Mouse (Mus musculus) limb, embryonic 14.5 days (tissue): ENCODE measurements around the gene Atxn1. TPM values are rescaled to one million over a fixed set of nuclear protein-coding genes. Genes with fewer than 3 reads are reported as not detected.

Experiments
- ATAC-seq: fragments of 200-750 bp; cut with Nextera tagmentation; 2 replicates; pipeline ENCODE4 v1.8.0; 2017; ENCODE audit warnings: low read depth, moderate number of reproducible peaks, moderate TSS enrichment; ENCODE audit not compliant: low FRiP score
- DNase-seq: peaks from one replicate; pipeline ENCODE4 v3.0.0-alpha.2; 2015; ENCODE audit warnings: low spot score
- H3K27ac ChIP-seq: fragments of 300-500 bp; sonication (generic); replicated peaks from 2 replicates; pipeline ENCODE4 v1.5.1; 2014; ENCODE audit warnings: low read depth, mild to moderate bottlenecking, low read length, moderate library complexity, mixed read lengths
- H3K27me3 ChIP-seq: fragments of 300-500 bp; sonication (generic); 2 replicates; pipeline ENCODE4 v1.6.1; 2014; ENCODE audit warnings: low read length, mixed read lengths; ENCODE audit not compliant: control insufficient read depth, insufficient read depth
- H3K36me3 ChIP-seq: fragments of 300-500 bp; sonication (generic); 2 replicates; pipeline ENCODE4 v1.6.1; 2014; ENCODE audit warnings: mild to moderate bottlenecking, low read length, moderate library complexity, mixed read lengths; ENCODE audit not compliant: control insufficient read depth, insufficient read depth
- H3K4me1 ChIP-seq: fragments of 300-500 bp; sonication (generic); 2 replicates; pipeline ENCODE4 v1.6.1; 2014; ENCODE audit warnings: antibody characterized with exemption, low read length, mixed read lengths; ENCODE audit not compliant: control insufficient read depth, insufficient read depth
- H3K4me2 ChIP-seq: fragments of 300-500 bp; sonication (generic); replicated peaks from 2 replicates; pipeline ENCODE4 v1.6.1; 2014; ENCODE audit warnings: low read depth, mild to moderate bottlenecking, low read length, moderate library complexity; ENCODE audit not compliant: severe bottlenecking
- H3K4me3 ChIP-seq: fragments of 300-500 bp; sonication (generic); replicated peaks from 2 replicates; pipeline ENCODE4 v1.5.1; 2014; ENCODE audit warnings: low read length
- H3K9ac ChIP-seq: fragments of 300-500 bp; sonication (generic); 2 replicates; pipeline ENCODE4 v1.6.1; 2014; ENCODE audit warnings: mild to moderate bottlenecking, low read depth, low read length, moderate library complexity; ENCODE audit not compliant: severe bottlenecking
- H3K9me3 ChIP-seq: fragments of 300-500 bp; sonication (generic); 2 replicates; pipeline ENCODE4 v1.6.1; 2016; ENCODE audit warnings: low read length; ENCODE audit not compliant: control insufficient read depth
- POLR2A ChIP-seq: fragments of 200-500 bp; IDR thresholded peaks from 2 replicates; pipeline ENCODE4 v1.8.0; 2012; ENCODE audit warnings: inconsistent platforms, mild to moderate bottlenecking, moderate library complexity, borderline replicate concordance; ENCODE audit not compliant: insufficient read depth, insufficient read length; ENCODE audit errors: extremely low read depth
- WGBS: fragments of 180-500 bp; shearing (Covaris S2); extraction: QIAGEN DNeasy Blood & Tissue Kit; methylation state at CpG from one replicate; pipeline ENCODE4 v1.1.7; 2014; 5-methylcytosine and 5-hydroxymethylcytosine counted together
- polyA plus RNA-seq, 2 experiments: library from polyadenylated mRNA; depleted of rRNA in 1 of 2; stranded (reverse) in 1 of 2; unstranded in 1 of 2; fragments of >200 nt; fragmentation: Nextera tagmentation in 1 of 2; extraction: Ambion mirVana in 1 of 2; gene quantifications; 2 replicates each; pipeline versions ENCODE4 v1.2.1 to v1.2.3; 2012 to 2014

Atxn1 gene
- polyA plus RNA-seq, 2 experiments: 3.3 to 5.3 TPM

- no peaks in the 10 kb centered on the region for H3K27me3 ChIP-seq
- H3K36me3 ChIP-seq: no peaks in the 10 kb centered on the region
- WGBS: 50% methylated on average over 8 of the region's 8 CpGs
- no peak overlapping the region for H3K27ac ChIP-seq
- no peak overlapping the region for H3K9ac ChIP-seq
- DNase-seq: no peak
- TF ChIP-seq POLR2A: no peak
- no peak overlapping the region for H3K4me3 ChIP-seq
- H3K4me2 ChIP-seq: no peak overlapping the region
- peaks cover 25% of the 10 kb centered on the region for H3K4me1 ChIP-seq
- no peak for ATAC-seq
- H3K9me3 ChIP-seq: no peaks in the 10 kb centered on the region
Observed at GRCm38 (mm10) chr13:45749222-45749621, 215.6 kb downstream of the Atxn1 start.

- ATAC-seq (no peak), DNase-seq (no peak)
- no peak for TF ChIP-seq POLR2A
- no peaks in the 10 kb centered on the region for H3K27me3 ChIP-seq
- WGBS: 73% methylated on average over 4 of the region's 4 CpGs
- H3K9ac ChIP-seq: no peak overlapping the region
- H3K4me3 ChIP-seq: no peak overlapping the region
- no peaks in the 10 kb centered on the region for H3K36me3 ChIP-seq
- no peak overlapping the region for H3K4me2 ChIP-seq
- no peaks in the 10 kb centered on the region for H3K9me3 ChIP-seq
- no peak overlapping the region for H3K27ac ChIP-seq
- peaks cover 25% of the 10 kb centered on the region for H3K4me1 ChIP-seq
Observed at GRCm38 (mm10) chr13:45748691-45749090, 216.1 kb downstream of the Atxn1 start.

GRCm38 (mm10) chr13:45745851-45746773 is 218.7 kb downstream of the Atxn1 start:
- ATAC-seq: no peak

GRCm38 (mm10) chr13:45744803-45745432 is 219.9 kb downstream of the Atxn1 start:
- ATAC-seq (no peak), DNase-seq (no peak)
- WGBS: 85% methylated on average over 7 of the region's 7 CpGs
- Histone ChIP-seq H3K4me3 (no peak overlapping the region), H3K27ac (no peak overlapping the region), H3K4me1 (peaks cover 18% of the 10 kb centered on the region), H3K27me3 (no peaks in the 10 kb centered on the region), H3K4me2 (no peak overlapping the region), H3K36me3 (no peaks in the 10 kb centered on the region), H3K9me3 (no peaks in the 10 kb centered on the region), H3K9ac (no peak overlapping the region)
- TF ChIP-seq POLR2A: no peak

More at GRCm38 (mm10) chr13:45745851-45746773, 218.7 kb downstream of the Atxn1 start:
- no peak overlapping the region for H3K27ac ChIP-seq
- H3K4me2 ChIP-seq: no peak overlapping the region
- H3K9me3 ChIP-seq: no peaks in the 10 kb centered on the region
- no peak overlapping the region for H3K4me3 ChIP-seq
- H3K27me3 ChIP-seq: no peaks in the 10 kb centered on the region
- H3K9ac ChIP-seq: no peak overlapping the region
- peaks cover 21% of the 10 kb centered on the region for H3K4me1 ChIP-seq
- TF ChIP-seq POLR2A: no peak
- no peaks in the 10 kb centered on the region for H3K36me3 ChIP-seq
- DNase-seq: no peak
- 51% methylated on average over 12 of the region's 12 CpGs for WGBS

- no peak overlapping the region for H3K27ac ChIP-seq
- no peak for ATAC-seq
- no peak overlapping the region for H3K9ac ChIP-seq
- no peaks in the 10 kb centered on the region for H3K27me3 ChIP-seq
- H3K36me3 ChIP-seq: no peaks in the 10 kb centered on the region; the same call in 1 of the 2 replicates
- no peak overlapping the region for H3K4me2 ChIP-seq
- DNase-seq: no peak
- peaks cover 10% of the 10 kb centered on the region for H3K4me1 ChIP-seq
- 72% methylated on average over 7 of the region's 7 CpGs for WGBS
- no peaks in the 10 kb centered on the region for H3K9me3 ChIP-seq
- no peak overlapping the region for H3K4me3 ChIP-seq
- no peak for TF ChIP-seq POLR2A
Observed at GRCm38 (mm10) chr13:45743848-45744247, 221.0 kb downstream of the Atxn1 start.
